Mouse (Mus musculus) small intestine, adult 2 months (tissue): ENCODE results near the gene Gal3st3.

Experiments
- CTCF ChIP-seq: fragments of 200-500 bp; IDR thresholded peaks from 2 replicates; pipeline ENCODE4 v1.5.1; 2012; ENCODE audit warnings: low read depth, mild to moderate bottlenecking, control low read depth, inconsistent platforms, low read length, moderate library complexity, mixed read lengths; ENCODE audit not compliant: insufficient replicate concordance, insufficient read length; ENCODE audit errors: extremely low read depth
- POLR2A ChIP-seq: fragments of 200-500 bp; IDR thresholded peaks from 2 replicates; pipeline ENCODE4 v1.6.1; 2012; ENCODE audit warnings: low read depth, mild to moderate bottlenecking, control low read depth, inconsistent platforms, low read length, moderate library complexity

DNA sequence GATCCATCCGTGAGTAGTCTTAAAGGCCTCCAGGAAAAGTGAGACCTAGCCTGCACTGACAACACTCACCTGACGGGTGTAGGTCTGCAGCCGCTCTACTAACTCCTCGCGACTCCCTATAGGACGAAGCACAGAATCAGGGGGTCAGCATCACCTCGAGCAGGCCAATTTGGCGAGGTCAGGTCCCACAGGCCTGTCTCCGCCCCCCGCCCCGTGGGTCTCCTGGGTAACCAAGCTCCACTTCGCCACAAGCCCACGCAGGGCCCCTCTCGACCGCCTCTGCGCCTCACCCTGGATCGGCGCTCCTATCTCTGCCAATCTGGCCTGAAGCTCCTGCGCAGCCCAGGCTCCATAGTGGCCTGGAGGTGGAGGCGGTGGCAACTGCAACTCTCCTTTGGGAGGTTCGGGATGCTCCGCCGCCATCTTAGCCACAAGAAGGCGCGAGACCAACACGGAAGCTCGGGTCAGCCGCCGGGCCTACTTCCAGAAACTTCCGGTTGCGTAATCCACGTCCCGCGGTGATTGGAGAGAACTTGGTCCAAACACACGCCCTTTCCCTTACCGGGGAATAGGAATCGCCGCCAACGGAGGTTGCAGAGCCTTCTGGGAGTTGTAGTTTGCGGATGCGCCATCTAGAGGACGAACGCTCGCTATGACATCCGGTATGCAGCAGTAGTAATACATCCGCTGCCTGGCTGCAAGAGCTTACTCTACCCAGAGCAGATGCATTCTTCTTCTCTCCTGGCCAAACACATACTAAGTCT lies 3.0 kb upstream of the Gal3st3 start, which contains the start of gene Sf3b2:
- TF ChIP-seq CTCF (peak; percentile 86), POLR2A (peak; percentile 78)
